8 mouse cellular contexts compared by ENCODE assay signal in genomic region chr9:75435918-75436317, GRCm38 (mm10). TPM values are rescaled to one million over a fixed set of nuclear protein-coding genes. Genes with fewer than 3 reads are reported as not detected.
DNase-seq lines count a peak whose midpoint lies in the region; ATAC-seq and TF ChIP-seq lines count a peak whose summit lies in the region.

No protein-coding gene starts in this region.

- no peak overlapping the region; the same call in 1 of the 2 replicates for H3K9ac ChIP-seq in heart, embryonic 13.5 days
- H3K9ac ChIP-seq in liver, embryonic 15.5 days = no peak overlapping the region
- no peak overlapping the region for H3K9ac ChIP-seq in neural tube, embryonic 12.5 days

- TF ChIP-seq POLR2A in testis, adult 2 months (IDR thresholded peaks at IDR 0.05; ENCODE audit: control insufficient read depth, low read depth, low read length) = no peak

- WGBS in heart, embryonic 13.5 days = 5% methylated on average over 12 of the region's 12 CpGs
- 4% methylated on average over 12 of the region's 12 CpGs for WGBS in liver, embryonic 15.5 days (ENCODE audit: insufficient replicate concordance)
- WGBS in neural tube, embryonic 12.5 days = 5% methylated on average over 12 of the region's 12 CpGs

- DNase-seq in adrenal gland, postnatal 25 days = peak; percentile 73
- DNase-seq in fibroblast of lung, adult 2 months (ENCODE audit: low read depth) = peak; percentile 72
- DNase-seq in kidney, postnatal 10 days = peak; percentile 90

- H3K27ac ChIP-seq in heart, embryonic 13.5 days (replicated peaks) = no peak overlapping the region
- H3K27ac ChIP-seq in liver, embryonic 15.5 days (replicated peaks) = no peak overlapping the region
- no peak overlapping the region for H3K27ac ChIP-seq in neural tube, embryonic 12.5 days
- H3K27ac ChIP-seq in testis, adult 2 months (ENCODE audit: control insufficient read depth, insufficient read depth, low read depth, low read length) = peak overlapping the region; percentile 72

- H3K27me3 ChIP-seq in heart, embryonic 13.5 days (replicated peaks) = no peaks in the 10 kb centered on the region
- H3K27me3 ChIP-seq in liver, embryonic 15.5 days = no peaks in the 10 kb centered on the region; the same call in 1 of the 2 replicates
- no peaks in the 10 kb centered on the region for H3K27me3 ChIP-seq in neural tube, embryonic 12.5 days (replicated peaks)
- no peaks in the 10 kb centered on the region for H3K27me3 ChIP-seq in testis, adult 2 months (ENCODE audit: control insufficient read depth, insufficient read depth, low read length)

- no peak for TF ChIP-seq CTCF in testis, adult 2 months (IDR thresholded peaks at IDR 0.05; ENCODE audit: control insufficient read depth, insufficient read depth, insufficient replicate concordance, low read depth, low read length)

- peak overlapping the region; percentile 35; the same call in 1 of the 2 replicates for H3K4me2 ChIP-seq in heart, embryonic 13.5 days
- 0 out of 2 replicates have a peak overlapping the region, but pooled peaks have one; percentile 3 for H3K4me2 ChIP-seq in liver, embryonic 15.5 days
- H3K4me2 ChIP-seq in neural tube, embryonic 12.5 days (replicated peaks) = peak overlapping the region; percentile 24; the same call in 1 of the 2 replicates

- no peaks in the 10 kb centered on the region for H3K9me3 ChIP-seq in heart, embryonic 13.5 days
- no peaks in the 10 kb centered on the region for H3K9me3 ChIP-seq in liver, embryonic 15.5 days (replicated peaks)
- no peaks in the 10 kb centered on the region for H3K9me3 ChIP-seq in neural tube, embryonic 12.5 days

- H3K4me1 ChIP-seq in heart, embryonic 13.5 days = peaks cover 16% of the 10 kb centered on the region
- peaks cover 24% of the 10 kb centered on the region for H3K4me1 ChIP-seq in liver, embryonic 15.5 days (replicated peaks)
- no peaks in the 10 kb centered on the region for H3K4me1 ChIP-seq in neural tube, embryonic 12.5 days
- peaks cover 6% of the 10 kb centered on the region for H3K4me1 ChIP-seq in testis, adult 2 months (ENCODE audit: control insufficient read depth, insufficient read depth, low read length)

- no peak overlapping the region for H3K4me3 ChIP-seq in heart, embryonic 13.5 days
- H3K4me3 ChIP-seq in liver, embryonic 15.5 days (replicated peaks) = no peak overlapping the region
- no peak overlapping the region for H3K4me3 ChIP-seq in neural tube, embryonic 12.5 days
- H3K4me3 ChIP-seq in testis, adult 2 months (ENCODE audit: control insufficient read depth, low read depth, low read length) = peak overlapping the region; percentile 77

- peak; percentile 38 for ATAC-seq in CD4-positive, CD25-positive, alpha-beta regulatory T cell, adult 4 months
- ATAC-seq in heart, embryonic 13.5 days (ENCODE audit: extremely low read depth, insufficient number of reproducible peaks, low FRiP score, low TSS enrichment) = 0 out of 2 replicates have a peak, but pooled peaks have one; percentile 29
- ATAC-seq in liver, embryonic 15.5 days (ENCODE audit: insufficient read depth) = peak; percentile 23; the same call in 1 of the 2 replicates
- ATAC-seq in neural tube, embryonic 12.5 days (ENCODE audit: low FRiP score, low read depth) = peak; percentile 42

- H3K36me3 ChIP-seq in heart, embryonic 13.5 days = no peaks in the 10 kb centered on the region
- no peaks in the 10 kb centered on the region for H3K36me3 ChIP-seq in liver, embryonic 15.5 days (replicated peaks)
- no peaks in the 10 kb centered on the region for H3K36me3 ChIP-seq in neural tube, embryonic 12.5 days
- no peaks in the 10 kb centered on the region for H3K36me3 ChIP-seq in testis, adult 2 months (ENCODE audit: control insufficient read depth, insufficient read depth, low read length)

RNA-seq across cellular contexts. Expression of gene Leo1, which starts 5.4 kb away (rescaled TPM):
- 10 to 100 TPM; 31.7 to 40.8 TPM for polyA plus RNA-seq in CD4-positive, CD25-positive, alpha-beta regulatory T cell, adult 4 months (2017; shearing (Covaris generic))
- 19.3 and 26.5 TPM in 2 replicates for total RNA-seq in adrenal gland, postnatal 25 days (2021)
- polyA plus RNA-seq in heart, embryonic 13.5 days (2015; fragmentation: Nextera tagmentation; extraction: Ambion mirVana) = 27.9 and 30.0 TPM in 2 replicates
- polyA plus RNA-seq in liver, embryonic 15.5 days (2015; fragmentation: Nextera tagmentation; extraction: Ambion mirVana) = 12.7 and 13.1 TPM in 2 replicates
- polyA plus RNA-seq in neural tube, embryonic 12.5 days (2016; fragmentation: Nextera tagmentation; extraction: Ambion mirVana) = 43.5 and 53.5 TPM in 2 replicates
- 12.2 and 13.6 TPM in 2 replicates for polyA plus RNA-seq in testis, adult 2 months (2012; rRNA removed)

RNA-seq across cellular contexts. Expression of gene Mapk6, which starts 26.1 kb away (rescaled TPM):
- polyA plus RNA-seq in CD4-positive, CD25-positive, alpha-beta regulatory T cell, adult 4 months (2017; shearing (Covaris generic)) = 10 to 100 TPM; 31.1 to 45.6 TPM
- 35.2 and 35.8 TPM in 2 replicates for total RNA-seq in adrenal gland, postnatal 25 days (2021)
- 47.2 and 49.8 TPM in 2 replicates for polyA plus RNA-seq in heart, embryonic 13.5 days (2015; fragmentation: Nextera tagmentation; extraction: Ambion mirVana)
- polyA plus RNA-seq in liver, embryonic 15.5 days (2015; fragmentation: Nextera tagmentation; extraction: Ambion mirVana) = 15.4 and 16.8 TPM in 2 replicates
- 184 and 188 TPM in 2 replicates for polyA plus RNA-seq in neural tube, embryonic 12.5 days (2016; fragmentation: Nextera tagmentation; extraction: Ambion mirVana)
- polyA plus RNA-seq in testis, adult 2 months (2012; rRNA removed) = 204 and 209 TPM in 2 replicates
